In genomic region chr19:48642566-48642965, GRCm38 (mm10) we compare ENCODE assay signal across 21 mouse cellular contexts.
DNase-seq lines count a peak whose midpoint lies in the region; ATAC-seq lines count a peak whose summit lies in the region.
"Had no signal": no experiment of that assay in that cellular context is flagged by ENCODE, and none has a peak within 500 bp of the region (broad histone marks: within the 10 kb centered on the region; RNA-seq: fewer than 3 reads in every experiment).

No protein-coding gene starts in this region.

- no peaks in the 10 kb centered on the region for H3K27me3 ChIP-seq in midbrain, embryonic 11.5 days (ENCODE audit: control insufficient read depth, insufficient read depth, low read length)
- H3K27me3 ChIP-seq in midbrain, embryonic 13.5 days: no peaks in the 10 kb centered on the region
- H3K27me3 ChIP-seq: CH12.LX had no signal

- no peaks in the 10 kb centered on the region for H3K9me3 ChIP-seq in midbrain, embryonic 11.5 days (ENCODE audit: control insufficient read depth, low read length)
- no peaks in the 10 kb centered on the region for H3K9me3 ChIP-seq in midbrain, embryonic 13.5 days

- WGBS in midbrain, embryonic 11.5 days: 82% methylated on average over 4 of the region's 4 CpGs
- 80% methylated on average over 4 of the region's 4 CpGs for WGBS in midbrain, embryonic 13.5 days

- no peak for ATAC-seq in midbrain, embryonic 11.5 days (ENCODE audit: low FRiP score)
- no peak for ATAC-seq in midbrain, embryonic 13.5 days
- ATAC-seq: activated CD4-positive, CD25-positive, alpha-beta regulatory T cell, adult 4 months; CD4-positive, CD25-positive, alpha-beta regulatory T cell, adult 4 months; Patski had no signal

- no peak overlapping the region for H3K27ac ChIP-seq in midbrain, embryonic 11.5 days (ENCODE audit: low read depth, low read length)
- no peak overlapping the region for H3K27ac ChIP-seq in midbrain, embryonic 13.5 days

- H3K4me3 ChIP-seq in midbrain, embryonic 11.5 days (ENCODE audit: low read depth, low read length): no peak overlapping the region
- no peak overlapping the region for H3K4me3 ChIP-seq in midbrain, embryonic 13.5 days (replicated peaks)

- no peak overlapping the region for H3K9ac ChIP-seq in midbrain, embryonic 11.5 days (ENCODE audit: low read length)
- no peak overlapping the region for H3K9ac ChIP-seq in midbrain, embryonic 13.5 days (replicated peaks)

- no peak overlapping the region for H3K4me2 ChIP-seq in midbrain, embryonic 11.5 days
- H3K4me2 ChIP-seq in midbrain, embryonic 13.5 days (replicated peaks): no peak overlapping the region

- H3K36me3 ChIP-seq in midbrain, embryonic 11.5 days (ENCODE audit: control insufficient read depth, insufficient read depth, low read length): no peaks in the 10 kb centered on the region
- H3K36me3 ChIP-seq in midbrain, embryonic 13.5 days: no peaks in the 10 kb centered on the region
- H3K36me3 ChIP-seq: G1E had no signal

- no peaks in the 10 kb centered on the region for H3K4me1 ChIP-seq in midbrain, embryonic 11.5 days (ENCODE audit: control insufficient read depth, insufficient read depth, low read length)
- no peaks in the 10 kb centered on the region for H3K4me1 ChIP-seq in midbrain, embryonic 13.5 days (replicated peaks)

- peak; percentile 39 to 60 for DNase-seq in cerebellum, postnatal 10 days
- no peak for DNase-seq in cerebellum, adult 9-10 months
- DNase-seq in cerebellum, postnatal 14 days: peak; percentile 37 to 55
- DNase-seq in cerebellum, adult 8-10 months: no peak
- DNase-seq in midbrain, embryonic 11.5 days (ENCODE audit: low spot score, missing footprints): peak; percentile 26
- DNase-seq: adrenal gland, adult 2 months; adrenal gland, adult 8-10 months; adrenal gland, postnatal 10 days; adrenal gland, postnatal 14 days; adrenal gland, postnatal 25 days; adrenal gland, postnatal 36 days; B cell, adult 2 months; cerebellum, adult 11 months; cerebellum, adult 11-12 months; cerebellum, adult 18-20 months had no signal

Comparison
In these comparisons a context has a peak if more than half of its experiments do, and no peak if none do; other contexts are left out.
1. DNase-seq: peak in cerebellum, postnatal 10 days (2 of 2), cerebellum, postnatal 14 days (2 of 2) and midbrain, embryonic 11.5 days (single experiment); none in cerebellum, adult 9-10 months (single experiment) and cerebellum, adult 8-10 months (single experiment).